Mouse (Mus musculus) adrenal gland (tissue): ENCODE measurements around the gene Ptpro.

Experiments
- intact Hi-C: fragments of 180-260 bp; cut with DNase I; formaldehyde crosslinking; loops from one replicate; pipeline ENCODE4 v1.15.1; 2025

Gene Ptpro

GRCm38 (mm10) chr6:137382546-137382945 is 130.4 kb downstream of the Ptpro start:
- intact Hi-C loops = no loop called here

GRCm38 (mm10) chr6:137386344-137386743 is 134.2 kb downstream of the Ptpro start:
- intact Hi-C loops = no loop called here

- intact Hi-C loops = no loop called here
Measured at GRCm38 (mm10) chr6:137386935-137387334, 134.8 kb downstream of the Ptpro start.

GRCm38 (mm10) chr6:137395075-137395474 is 143.0 kb downstream of the Ptpro start:
- intact Hi-C loops = no loop called here

GRCm38 (mm10) chr6:137396106-137396793 is 144.1 kb downstream of the Ptpro start:
- intact Hi-C loops = loop anchor here (2.0 kb wide), 1 partner anchor 189 kb away; no protein-coding TSS in a partner anchor

GRCm38 (mm10) chr6:137397358-137397757 is 145.2 kb downstream of the Ptpro start:
- intact Hi-C loops = loop anchor here (2.0 kb wide), 1 partner anchor 191 kb away; no protein-coding TSS in a partner anchor

GRCm38 (mm10) chr6:137404196-137404595 is 152.1 kb downstream of the Ptpro start:
- intact Hi-C loops = no loop called here

- intact Hi-C loops = no loop called here
Measured at GRCm38 (mm10) chr6:137405690-137406089, 153.6 kb downstream of the Ptpro start.

- intact Hi-C loops = loop anchor here (10.0 kb wide), 1 partner anchor 356 kb away; no protein-coding TSS in a partner anchor
Measured at GRCm38 (mm10) chr6:137410510-137410909, 158.4 kb downstream of the Ptpro start.

GRCm38 (mm10) chr6:137411901-137412378 is 159.8 kb downstream of the Ptpro start:
- intact Hi-C loops = loop anchor here (10.0 kb wide), 1 partner anchor 357 kb away; no protein-coding TSS in a partner anchor

GRCm38 (mm10) chr6:137413045-137413444 is 160.9 kb downstream of the Ptpro start:
- intact Hi-C loops = loop anchor here (10.0 kb wide), 1 partner anchor 358 kb away; no protein-coding TSS in a partner anchor

GRCm38 (mm10) chr6:137414531-137415405 is 162.6 kb downstream of the Ptpro start:
- intact Hi-C loops = loop anchor here (1.0 to 10.0 kb wide), 2 partner anchors 310 to 360 kb away; no protein-coding TSS in a partner anchor

GRCm38 (mm10) chr6:137422777-137423176 is 170.7 kb downstream of the Ptpro start:
- intact Hi-C loops = no loop called here

GRCm38 (mm10) chr6:137423830-137424229 is 171.7 kb downstream of the Ptpro start:
- intact Hi-C loops = no loop called here

GRCm38 (mm10) chr6:137425500-137426432 is 173.6 kb downstream of the Ptpro start:
- intact Hi-C loops = no loop called here

- intact Hi-C loops = no loop called here
Measured at GRCm38 (mm10) chr6:137433521-137434137, 181.5 kb downstream of the Ptpro start.

- intact Hi-C loops = no loop called here
Measured at GRCm38 (mm10) chr6:137437486-137437885, 185.4 kb downstream of the Ptpro start.

- intact Hi-C loops = no loop called here
Measured at GRCm38 (mm10) chr6:137437902-137438580, 185.9 kb downstream of the Ptpro start.
